ENCODE assay signal across 15 mouse cellular contexts in the genomic region with DNA sequence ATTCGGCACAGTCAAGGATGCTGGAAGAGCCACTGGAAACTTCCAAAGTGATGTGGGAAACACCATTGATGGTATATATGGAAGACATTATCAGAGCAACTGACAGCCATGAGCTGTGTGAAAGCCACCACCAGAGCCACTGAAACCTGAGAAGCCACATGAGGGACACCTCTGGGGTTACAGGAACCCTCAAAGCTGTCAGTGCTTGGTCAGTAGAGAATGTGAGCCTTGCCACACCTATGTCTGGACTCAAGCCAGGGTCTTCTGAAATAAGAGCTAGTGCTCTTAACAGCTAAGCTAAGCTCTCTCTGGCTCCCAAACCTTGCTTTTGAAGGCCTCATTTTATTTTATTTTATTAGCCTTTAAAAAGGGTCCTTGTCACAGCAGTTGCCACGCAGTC.
A peak's percentile ranks its signal among the peaks of the same experiment; 100 is the strongest.
DNase-seq lines count a peak whose midpoint lies in the region; ATAC-seq lines count a peak whose summit lies in the region.
"Had no signal": no experiment of that assay in that cellular context is flagged by ENCODE, and none has a peak within 500 bp of the region (broad histone marks: within the 10 kb centered on the region; RNA-seq: fewer than 3 reads in every experiment).

No protein-coding gene starts in this region.

- H3K27ac ChIP-seq in forebrain, embryonic 15.5 days (replicated peaks), result peak overlapping the region; percentile 96
- H3K27ac ChIP-seq in hindbrain, embryonic 16.5 days (ENCODE audit: low read depth, low read length), result no peak overlapping the region
- peak overlapping the region; percentile 99 for H3K27ac ChIP-seq in midbrain, embryonic 15.5 days
- H3K27ac ChIP-seq: kidney, embryonic 15.5 days; liver, embryonic 12.5 days; lung, embryonic 15.5 days had no signal

- ATAC-seq in frontal cortex, adult (ENCODE audit: low TSS enrichment), result 0 out of 2 replicates have a peak, but pooled peaks have one; percentile 5
- ATAC-seq in forebrain, embryonic 15.5 days (replicated peaks), result no peak
- ATAC-seq in hindbrain, embryonic 16.5 days, result 0 out of 2 replicates have a peak, but pooled peaks have one; percentile 0
- 0 out of 2 replicates have a peak, but pooled peaks have one; percentile 1 for ATAC-seq in midbrain, embryonic 15.5 days (replicated peaks)
- ATAC-seq: liver, embryonic 12.5 days had no signal

- DNase-seq in frontal cortex, postnatal 14 days (ENCODE audit: low spot score in 2 of 2), result no peak
- no peak for DNase-seq in ovary, postnatal 14 days (ENCODE audit: low spot score)
- DNase-seq in testis, postnatal 14 days (ENCODE audit: low spot score), result no peak
- no peak for DNase-seq in heart, postnatal 25 days (ENCODE audit: low spot score)
- DNase-seq: adrenal gland, postnatal 14 days; gastrocnemius, postnatal 36 days had no signal

- peaks cover 50% of the 10 kb centered on the region for H3K4me1 ChIP-seq in forebrain, embryonic 15.5 days
- H3K4me1 ChIP-seq in hindbrain, embryonic 16.5 days (ENCODE audit: control insufficient read depth, insufficient read depth, low read depth, low read length), result peaks cover 25% of the 10 kb centered on the region
- H3K4me1 ChIP-seq in midbrain, embryonic 15.5 days, result peaks cover 54% of the 10 kb centered on the region
- H3K4me1 ChIP-seq: liver, embryonic 12.5 days; lung, embryonic 15.5 days had no signal

- H3K9ac ChIP-seq in forebrain, embryonic 15.5 days (replicated peaks), result no peak overlapping the region
- H3K9ac ChIP-seq in hindbrain, embryonic 16.5 days (ENCODE audit: low read depth, low read length), result no peak overlapping the region
- no peak overlapping the region for H3K9ac ChIP-seq in midbrain, embryonic 15.5 days
- H3K9ac ChIP-seq: embryonic facial prominence, embryonic 12.5 days; heart, embryonic 12.5 days; kidney, embryonic 15.5 days; liver, embryonic 12.5 days; lung, embryonic 15.5 days had no signal

- no peaks in the 10 kb centered on the region for H3K36me3 ChIP-seq in forebrain, embryonic 15.5 days
- H3K36me3 ChIP-seq in hindbrain, embryonic 16.5 days (ENCODE audit: control insufficient read depth, insufficient read depth, low read length), result no peaks in the 10 kb centered on the region
- no peaks in the 10 kb centered on the region for H3K36me3 ChIP-seq in midbrain, embryonic 15.5 days (replicated peaks)
- H3K36me3 ChIP-seq: embryonic facial prominence, embryonic 12.5 days; heart, embryonic 12.5 days; kidney, embryonic 15.5 days; liver, embryonic 12.5 days; lung, embryonic 15.5 days had no signal

- no peak overlapping the region for H3K4me2 ChIP-seq in forebrain, embryonic 15.5 days (replicated peaks)
- H3K4me2 ChIP-seq in hindbrain, embryonic 16.5 days (ENCODE audit: low read length), result peak overlapping the region; percentile 51
- H3K4me2 ChIP-seq in midbrain, embryonic 15.5 days, result peak overlapping the region; percentile 46; the same call in 1 of the 2 replicates
- H3K4me2 ChIP-seq: liver, embryonic 12.5 days; lung, embryonic 15.5 days had no signal

- intact Hi-C loops in heart, postnatal 25 days (cut with DNase I), result no loop called here

- WGBS in forebrain, embryonic 15.5 days, result 89% methylated on average over 2 of the region's 2 CpGs
- WGBS in hindbrain, embryonic 16.5 days, result 68% methylated on average over 2 of the region's 2 CpGs
- WGBS in midbrain, embryonic 15.5 days, result 71% methylated on average over 2 of the region's 2 CpGs

- 0 out of 2 replicates have a peak, but pooled peaks cover 4% of the 10 kb centered on the region for H3K27me3 ChIP-seq in forebrain, embryonic 15.5 days
- H3K27me3 ChIP-seq in hindbrain, embryonic 16.5 days (replicated peaks; ENCODE audit: control insufficient read depth, insufficient read depth, low read length), result no peaks in the 10 kb centered on the region
- H3K27me3 ChIP-seq in midbrain, embryonic 15.5 days (replicated peaks), result no peaks in the 10 kb centered on the region
- H3K27me3 ChIP-seq: embryonic facial prominence, embryonic 12.5 days; kidney, embryonic 15.5 days; lung, embryonic 15.5 days had no signal

- H3K4me3 ChIP-seq in forebrain, embryonic 15.5 days, result no peak overlapping the region
- no peak overlapping the region for H3K4me3 ChIP-seq in hindbrain, embryonic 16.5 days (ENCODE audit: low read length)
- H3K4me3 ChIP-seq in midbrain, embryonic 15.5 days, result no peak overlapping the region
- H3K4me3 ChIP-seq: embryonic facial prominence, embryonic 12.5 days; heart, embryonic 12.5 days; kidney, embryonic 15.5 days; liver, embryonic 12.5 days; lung, embryonic 15.5 days had no signal

- H3K9me3 ChIP-seq in forebrain, embryonic 15.5 days, result no peaks in the 10 kb centered on the region
- H3K9me3 ChIP-seq in hindbrain, embryonic 16.5 days (ENCODE audit: control insufficient read depth, low read length), result no peaks in the 10 kb centered on the region
- no peaks in the 10 kb centered on the region for H3K9me3 ChIP-seq in midbrain, embryonic 15.5 days
- H3K9me3 ChIP-seq: embryonic facial prominence, embryonic 12.5 days; heart, embryonic 12.5 days; kidney, embryonic 15.5 days; liver, embryonic 12.5 days; lung, embryonic 15.5 days had no signal
